Mouse (Mus musculus) frontal cortex, adult (tissue): ENCODE results near the gene Man2a2.

ENCODE experiments used
- ATAC-seq: cut with Nextera tagmentation; 2 replicates; pipeline ENCODE4 v1.9.2; 2017; ENCODE audit warnings: mild to moderate bottlenecking, moderate library complexity, mixed read lengths; ENCODE audit not compliant: low TSS enrichment

The Man2a2 gene

DNA sequence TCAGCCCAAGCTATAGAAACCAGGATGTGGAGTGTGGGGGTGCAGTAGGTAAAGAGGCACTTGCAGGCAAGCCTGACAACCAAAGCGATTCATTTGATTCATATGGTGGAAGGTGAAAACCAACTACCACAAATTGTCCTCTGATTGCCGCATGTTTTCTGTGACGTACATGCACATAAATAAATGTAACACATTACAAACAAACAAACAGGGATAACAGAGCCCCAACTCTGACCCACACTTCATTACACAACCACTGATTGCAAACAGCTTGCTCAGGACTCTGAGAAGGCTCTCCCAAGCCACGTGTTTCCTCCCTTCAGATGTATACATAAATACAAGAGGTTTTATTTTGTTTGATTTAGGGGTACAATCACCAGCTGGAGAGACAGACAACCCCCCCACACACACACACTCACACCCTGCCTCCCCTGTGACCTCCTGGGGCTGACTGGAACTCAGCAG lies 1.2 kb downstream of the Man2a2 start:
- ATAC-seq: 0 out of 2 replicates have a peak, but pooled peaks have one; percentile 2

DNA sequence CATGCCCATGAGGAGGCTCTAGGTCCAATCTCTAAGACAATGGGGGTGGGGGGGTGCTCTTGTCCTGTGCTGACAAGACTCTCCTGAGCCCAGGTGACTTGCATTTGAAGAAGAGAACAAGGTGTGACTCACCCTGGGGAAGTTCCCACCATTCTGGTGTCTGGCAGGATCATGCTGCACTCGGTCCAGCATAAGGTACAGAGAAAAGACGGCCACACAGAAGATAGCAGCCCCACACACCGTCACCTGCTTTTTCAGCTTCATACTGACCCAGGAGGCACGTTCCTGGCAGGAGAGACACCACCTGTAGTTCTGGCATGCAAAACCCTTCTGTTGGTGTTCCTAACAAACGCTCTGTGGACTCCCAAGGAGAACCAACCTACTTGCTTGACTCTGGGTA lies 1.7 kb downstream of the Man2a2 start:
- no peak for ATAC-seq

DNA sequence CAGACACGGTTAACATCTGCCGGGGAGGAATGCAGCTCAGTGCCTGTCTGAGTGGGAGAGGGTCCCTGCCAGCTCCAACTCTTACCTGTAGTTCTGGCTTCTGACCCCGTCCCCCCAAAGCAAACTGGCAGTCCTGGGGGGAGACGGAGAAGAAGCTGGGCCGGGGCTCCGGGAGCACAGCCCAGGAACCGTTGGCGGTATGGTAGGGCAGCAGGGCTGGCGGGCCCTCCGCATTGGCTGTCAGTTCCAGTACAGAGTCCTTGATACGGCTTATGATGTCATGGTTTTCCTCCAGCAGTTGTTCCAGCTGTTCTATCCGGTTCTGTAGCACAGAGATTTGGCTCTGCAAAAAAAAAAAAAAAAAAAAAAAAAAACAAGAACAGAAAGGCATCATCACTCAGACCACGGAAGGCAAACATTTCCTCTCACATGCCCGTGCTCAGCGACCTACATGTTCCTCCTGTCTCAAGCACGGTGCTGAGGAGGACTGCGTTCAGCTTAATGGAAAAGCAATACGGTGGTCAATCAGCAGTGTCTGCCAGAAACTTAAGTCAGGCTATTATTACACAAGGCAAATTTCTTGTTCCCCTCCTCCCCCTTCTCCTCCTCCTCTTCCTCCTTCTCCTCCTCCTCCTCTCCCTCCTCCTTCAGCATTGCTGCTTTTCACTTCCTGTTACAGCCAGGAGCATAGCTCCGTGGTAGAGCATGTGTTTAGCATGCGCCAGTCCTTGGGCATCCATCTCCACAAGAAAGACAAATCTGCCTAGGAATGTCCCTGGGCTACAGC lies 2.3 kb downstream of the Man2a2 start:
- ATAC-seq: no peak

DNA sequence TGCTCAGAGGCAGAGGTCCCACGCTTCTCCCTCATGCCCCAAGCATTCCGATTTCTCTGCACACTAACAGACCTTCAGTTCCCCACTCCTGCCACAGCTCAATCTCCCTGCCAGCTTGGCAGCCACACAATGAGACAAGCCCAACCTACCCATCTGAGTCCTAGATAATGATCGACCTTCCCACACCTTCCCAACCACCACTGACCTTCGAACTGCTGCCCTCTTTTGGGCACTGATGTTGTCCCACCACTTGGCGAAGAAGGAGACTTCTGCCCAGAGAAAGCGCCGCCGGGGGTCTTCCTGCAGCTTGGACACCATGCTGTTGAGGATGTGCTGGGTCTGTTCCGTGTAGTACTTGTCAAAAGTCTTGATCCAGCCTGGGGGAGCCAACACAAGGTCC lies 3.2 kb downstream of the Man2a2 start:
- no peak for ATAC-seq

DNA sequence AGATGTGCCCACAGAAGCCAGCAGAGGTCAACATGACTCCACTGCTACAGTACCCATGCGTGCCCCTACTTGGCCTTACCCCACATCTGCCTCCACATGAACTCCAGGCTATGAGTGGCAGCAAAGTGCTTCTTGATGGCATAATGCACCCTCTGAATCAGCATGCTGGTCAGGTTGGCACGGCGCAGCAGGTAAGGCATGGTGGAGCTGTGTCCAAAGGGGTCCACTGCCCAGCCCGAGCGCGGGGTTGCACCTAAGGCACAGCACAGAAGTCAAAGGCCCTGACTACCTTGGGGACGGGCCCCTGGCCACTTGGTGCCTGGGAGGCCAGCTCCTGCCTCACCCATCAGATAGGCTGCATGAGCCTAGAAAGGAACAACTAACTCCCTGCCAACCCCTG lies 3.9 kb downstream of the Man2a2 start:
- no peak for ATAC-seq

DNA sequence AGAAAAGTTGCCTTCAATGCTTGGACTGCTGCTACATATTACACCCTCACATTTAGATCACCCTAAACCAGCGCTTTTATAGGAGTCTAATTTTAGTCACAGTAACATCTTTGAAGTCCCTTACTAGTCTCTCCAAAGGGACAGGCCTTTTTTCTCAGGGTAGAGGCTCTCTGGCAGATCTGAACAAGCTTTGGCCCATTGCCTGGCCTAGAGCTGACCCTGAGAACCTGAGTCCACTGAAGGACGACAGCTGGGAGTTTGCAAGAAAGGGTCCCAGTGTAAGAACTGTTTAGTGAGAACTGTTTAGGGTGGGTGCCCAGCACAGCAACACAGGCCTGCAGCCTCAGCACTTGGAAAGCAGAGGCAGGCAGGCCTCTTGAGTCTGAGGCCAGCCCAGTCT lies 5.4 kb downstream of the Man2a2 start:
- ATAC-seq: no peak

DNA sequence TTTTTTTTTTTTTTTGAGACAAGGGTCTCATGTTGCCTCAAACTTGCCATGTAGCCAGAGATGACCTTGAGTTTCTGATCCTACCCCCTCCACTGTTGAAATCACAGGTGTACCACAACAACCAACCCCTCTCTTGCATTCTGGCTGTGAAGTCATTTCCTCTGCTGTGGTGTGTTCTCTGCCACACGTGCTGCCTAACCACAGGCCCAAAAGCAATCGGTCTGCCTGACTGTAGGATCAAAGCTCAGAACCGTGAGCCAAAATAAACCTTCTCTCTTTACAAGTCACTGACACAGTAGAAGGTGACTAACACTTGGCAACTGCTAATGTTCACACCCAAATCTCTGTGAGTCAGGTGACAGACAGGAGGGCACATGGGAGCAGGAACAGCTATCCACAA lies 10.7 kb downstream of the Man2a2 start:
- ATAC-seq: no peak

DNA sequence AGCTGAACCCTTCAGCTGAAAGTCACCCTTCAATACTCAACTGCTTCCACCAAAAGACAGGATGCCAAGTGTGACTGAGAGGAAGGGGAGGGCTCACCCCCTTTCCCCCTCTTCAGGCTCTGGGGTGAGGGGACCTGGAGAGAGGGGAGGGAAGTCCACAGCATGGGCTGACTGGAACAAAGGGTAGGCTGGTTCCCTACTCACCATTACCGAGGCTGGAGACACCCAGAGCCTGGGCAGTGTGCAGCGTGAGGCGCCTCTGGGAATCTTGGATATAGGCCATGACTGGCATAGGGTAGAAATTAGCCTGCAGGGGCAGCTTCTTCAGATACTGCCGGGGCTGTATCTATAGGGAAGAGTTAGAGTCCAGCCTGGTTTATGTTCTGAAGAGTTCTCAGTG lies 13.1 kb downstream of the Man2a2 start:
- no peak for ATAC-seq

DNA sequence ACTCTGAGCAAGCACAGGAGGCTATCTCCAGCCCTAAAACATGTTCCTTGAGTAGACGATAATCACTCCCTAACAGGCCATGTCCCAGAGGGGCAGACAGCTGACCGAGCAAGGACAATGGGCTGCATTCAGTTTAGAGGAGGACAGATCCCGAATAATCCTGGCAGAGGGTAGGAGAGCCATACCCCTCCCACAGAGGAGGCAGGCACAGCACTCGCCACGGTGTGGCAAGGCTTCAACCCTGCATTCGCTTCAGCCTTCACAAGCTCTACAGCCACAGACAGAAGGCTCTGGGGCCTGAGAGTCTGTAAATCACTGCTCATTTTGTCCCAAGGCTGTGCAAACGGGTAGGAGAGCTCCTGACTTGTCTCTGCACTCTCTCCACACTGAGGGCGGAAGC lies 14.0 kb downstream of the Man2a2 start:
- ATAC-seq: peak; percentile 68

DNA sequence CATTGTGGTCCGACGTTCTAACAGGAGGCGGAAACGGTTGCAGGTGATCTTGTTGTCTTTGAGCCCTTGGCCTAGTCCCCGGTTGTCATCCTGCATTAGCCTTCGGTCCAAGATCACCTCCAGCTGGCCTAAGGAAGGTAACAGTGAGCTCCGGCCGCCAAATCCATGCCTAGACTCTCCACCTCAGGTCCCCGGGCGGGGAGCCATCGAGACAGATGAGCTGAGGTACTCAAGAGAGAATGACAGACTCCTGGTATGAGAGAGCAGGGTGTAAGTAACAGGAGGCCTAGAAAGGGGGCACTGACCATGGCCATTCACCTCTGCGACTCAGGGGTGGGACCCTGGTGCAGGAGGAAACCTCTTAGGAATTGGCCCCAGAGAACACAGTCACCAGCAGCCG lies 14.8 kb downstream of the Man2a2 start:
- ATAC-seq: 0 out of 2 replicates have a peak, but pooled peaks have one; percentile 14

DNA sequence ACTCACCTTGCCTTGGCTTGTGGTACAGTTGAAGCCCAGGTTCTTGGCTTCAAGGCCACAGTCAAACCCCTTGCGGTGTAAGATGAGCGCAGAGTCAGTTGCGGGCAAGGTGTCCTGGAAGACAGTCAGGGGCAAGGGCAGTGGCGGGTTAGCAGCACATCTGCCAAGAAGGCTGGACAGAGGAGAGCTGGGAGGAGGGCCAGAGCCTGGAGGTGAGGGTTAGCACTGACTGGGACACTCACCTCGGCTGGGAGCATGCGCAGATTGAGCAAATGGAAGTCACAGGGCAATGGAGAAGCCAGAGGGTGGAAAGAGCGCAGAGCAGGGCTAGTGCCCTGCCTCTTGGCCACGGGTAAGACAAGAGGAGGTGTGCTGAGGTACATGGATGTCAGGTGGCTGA lies 18.3 kb downstream of the Man2a2 start:
- no peak for ATAC-seq

DNA sequence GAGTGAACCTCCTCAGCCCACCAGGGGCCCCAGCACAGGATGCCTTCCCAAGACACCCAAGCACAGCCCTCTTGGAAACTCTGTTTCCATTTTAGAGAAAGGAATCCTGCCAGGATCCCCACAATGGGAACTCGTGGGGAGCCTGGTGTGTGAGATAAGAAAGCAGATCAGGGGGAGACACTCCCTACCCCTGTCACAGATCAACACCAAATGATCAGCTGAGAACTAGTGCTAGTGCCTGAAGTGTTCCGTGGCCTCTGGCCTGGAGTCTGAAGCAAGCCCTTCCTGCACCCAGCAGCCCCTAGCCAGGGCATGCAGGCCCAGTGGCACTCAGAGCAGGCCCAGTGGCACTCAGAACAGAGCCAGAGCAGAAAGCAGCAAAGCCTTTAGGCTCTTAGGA lies 20.4 kb downstream of the Man2a2 start:
- ATAC-seq: no peak

DNA sequence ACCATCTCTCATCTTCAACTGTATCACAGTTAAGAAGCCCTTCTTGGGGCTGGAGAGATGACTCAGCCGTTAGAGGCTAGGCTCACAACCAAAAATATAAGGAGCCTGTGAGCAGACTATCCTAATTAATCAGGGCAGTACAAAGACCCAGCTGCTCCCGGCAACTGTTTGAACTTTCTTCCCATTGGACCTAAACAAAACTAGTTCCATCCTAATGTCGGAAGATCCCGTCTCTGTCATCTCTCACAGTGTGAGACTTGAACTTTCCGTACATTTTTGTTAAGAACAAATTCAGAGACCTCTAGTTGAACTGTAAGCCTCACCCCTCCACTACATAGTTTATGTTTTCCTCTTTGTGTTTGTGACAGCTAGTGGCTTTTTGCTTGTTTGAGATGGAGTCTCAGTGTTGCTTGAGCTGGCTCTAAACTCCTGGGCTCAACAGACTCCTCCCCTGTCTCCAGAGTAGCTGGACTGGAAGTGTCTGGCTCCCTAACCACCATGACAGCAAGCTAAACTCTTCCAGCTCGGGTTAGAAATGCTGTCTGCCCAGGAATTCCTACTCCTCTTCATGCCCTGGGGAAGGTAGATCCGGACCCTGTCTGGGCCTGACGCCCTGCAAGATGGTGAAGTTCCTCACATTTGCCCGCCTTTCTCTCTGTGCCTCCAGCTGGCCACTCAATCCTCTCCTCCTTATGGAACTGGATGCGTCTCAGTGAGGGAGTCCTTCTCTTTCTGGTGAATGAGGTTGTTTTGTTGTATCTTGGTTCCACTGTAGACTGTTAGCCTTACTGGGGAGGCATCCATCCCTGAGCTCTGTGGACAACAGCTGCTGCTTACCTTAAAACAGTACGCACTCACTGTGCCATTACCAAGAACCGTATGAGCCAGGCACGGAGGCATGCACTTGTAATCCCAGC lies 23.2 kb downstream of the Man2a2 start:
- ATAC-seq: no peak

DNA sequence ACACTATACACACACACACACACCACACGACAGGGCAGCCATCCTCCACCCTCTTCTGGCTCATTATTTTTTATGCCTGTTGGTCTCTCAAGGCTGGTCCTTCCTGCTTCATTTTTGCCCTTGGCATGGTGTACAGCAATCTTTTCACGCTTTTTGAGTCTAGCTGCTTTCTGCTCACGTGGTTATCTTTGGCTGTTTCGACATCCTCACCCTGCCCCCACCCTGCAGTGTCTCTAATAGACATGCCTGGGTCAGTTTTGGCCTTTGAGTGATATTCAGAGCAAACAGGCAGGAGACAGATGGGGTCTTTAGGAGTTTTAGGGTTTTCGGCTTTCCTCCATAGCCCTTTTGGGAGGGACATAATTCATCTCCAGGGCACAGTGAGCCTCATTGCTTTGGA lies 24.3 kb downstream of the Man2a2 start:
- ATAC-seq: no peak

DNA sequence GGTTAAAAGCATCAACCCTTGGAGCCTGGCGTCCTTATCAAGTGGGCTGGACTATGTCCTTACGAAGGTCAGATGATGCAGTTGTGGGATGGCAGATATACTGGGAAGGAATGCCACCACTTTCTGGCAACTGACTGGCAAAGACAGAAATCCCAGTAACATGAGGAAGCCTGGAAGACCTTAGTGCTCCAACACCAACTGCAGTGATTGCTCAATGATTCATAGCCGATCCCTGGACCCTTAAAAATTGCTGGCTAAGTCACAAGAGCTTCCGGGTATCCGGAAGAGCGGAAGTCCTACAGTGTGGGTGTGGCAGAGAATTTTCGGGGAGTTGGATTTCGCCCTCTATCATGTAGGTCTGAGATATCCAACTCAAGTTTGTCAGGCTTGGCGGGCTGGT lies 25.0 kb downstream of the Man2a2 start:
- ATAC-seq: no peak

DNA sequence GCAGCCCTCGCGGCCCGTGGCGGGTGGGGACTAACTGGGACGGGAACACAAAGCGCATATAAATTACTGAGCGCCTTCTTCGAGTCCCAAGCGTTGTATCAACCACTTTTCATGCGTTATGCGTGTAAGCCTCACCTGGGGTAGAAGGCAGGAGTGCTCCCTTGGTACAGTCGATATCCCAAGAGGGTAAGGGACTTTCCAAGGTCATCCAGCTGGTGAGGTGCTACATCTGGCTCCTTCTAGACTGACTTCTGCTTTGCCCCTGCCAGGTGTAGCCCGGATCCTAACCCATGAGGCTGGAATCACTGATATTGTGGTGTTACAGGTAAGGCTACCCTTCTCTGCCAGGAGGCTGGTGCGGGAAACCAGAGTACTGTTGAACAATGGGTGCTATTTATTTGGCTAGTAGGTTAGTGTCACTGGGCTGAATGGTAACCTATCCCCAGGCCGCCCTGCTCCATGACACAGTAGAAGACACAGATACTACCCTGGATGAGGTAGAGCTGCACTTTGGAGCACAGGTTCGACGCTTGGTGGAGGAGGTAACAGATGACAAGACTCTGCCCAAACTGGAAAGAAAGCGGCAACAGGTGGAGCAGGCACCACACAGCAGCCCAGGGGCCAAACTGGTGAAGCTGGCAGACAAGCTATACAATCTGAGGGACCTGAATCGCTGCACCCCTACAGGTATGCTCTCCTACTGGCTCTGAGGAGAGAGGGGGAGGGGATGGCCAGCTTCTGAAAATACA lies 27.7 kb downstream of the Man2a2 start:
- no peak for ATAC-seq

DNA sequence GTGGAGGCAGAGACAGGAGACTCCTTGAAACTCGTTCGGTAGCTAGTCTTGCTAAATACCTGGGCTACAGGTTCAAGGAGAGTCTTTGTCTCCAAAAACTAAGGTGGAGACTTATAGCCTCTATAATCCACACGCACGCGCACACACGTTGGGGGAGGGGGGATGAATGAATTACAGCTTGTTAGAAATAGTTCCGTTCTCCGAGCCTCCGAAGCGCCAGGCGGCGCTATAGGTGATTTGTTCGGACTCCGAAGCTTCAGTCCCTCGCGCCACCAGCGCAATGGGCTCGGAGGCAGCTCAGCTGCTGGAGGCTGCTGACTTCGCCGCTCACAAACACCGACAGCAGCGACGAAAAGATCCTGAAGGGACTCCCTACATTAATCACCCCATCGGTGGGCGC lies 28.3 kb downstream of the Man2a2 start, which contains the start of gene Hddc3:
Gene Hddc3 (plus strand): TSS at position 247 of the 400 bp plus-strand sequence.
- ATAC-seq: peak; percentile 53

DNA sequence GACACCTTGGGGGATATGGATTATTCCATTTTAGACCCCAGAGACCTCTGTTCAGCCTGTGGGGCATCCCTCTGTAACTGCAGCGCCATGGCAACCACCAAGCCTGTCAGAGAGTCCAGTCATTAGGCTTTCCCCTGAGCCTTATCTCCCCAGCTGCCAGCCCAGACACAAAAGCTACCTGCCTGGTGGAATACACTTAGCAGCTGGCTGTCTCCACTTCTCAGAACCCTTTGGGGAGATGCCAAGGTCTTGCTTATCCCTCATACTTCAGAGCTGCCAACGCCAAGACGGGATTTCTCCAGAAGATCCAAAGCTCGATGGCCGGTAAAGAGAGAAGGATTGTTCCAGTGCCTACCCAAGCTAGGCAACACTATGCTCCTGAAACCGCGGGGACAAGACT lies 29.4 kb downstream of the Man2a2 start:
- no peak for ATAC-seq

DNA sequence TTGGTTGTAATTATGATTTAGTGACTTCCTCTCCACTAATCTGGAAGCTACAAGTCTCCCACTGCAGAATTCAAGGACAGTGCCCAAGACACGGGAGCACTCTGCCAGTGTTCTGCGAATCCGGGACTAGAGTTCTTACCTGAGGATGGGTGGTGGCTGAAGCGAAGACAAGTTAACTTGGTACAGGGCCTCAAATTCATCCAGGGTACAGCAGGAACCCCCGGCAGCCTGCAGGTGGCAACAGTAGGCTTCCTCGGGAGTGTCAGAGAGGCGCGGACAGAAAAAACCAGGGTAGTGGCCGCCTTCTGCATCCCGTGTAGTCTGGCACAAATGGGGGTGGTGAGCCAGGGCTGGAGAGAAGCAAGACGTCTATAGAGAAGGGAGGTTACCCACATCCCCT lies 30.4 kb downstream of the Man2a2 start, which contains the start of gene Unc45a:
Gene Unc45a (minus strand): TSS at position 213 of the 400 bp plus-strand sequence.
- peak; percentile 60 for ATAC-seq

DNA sequence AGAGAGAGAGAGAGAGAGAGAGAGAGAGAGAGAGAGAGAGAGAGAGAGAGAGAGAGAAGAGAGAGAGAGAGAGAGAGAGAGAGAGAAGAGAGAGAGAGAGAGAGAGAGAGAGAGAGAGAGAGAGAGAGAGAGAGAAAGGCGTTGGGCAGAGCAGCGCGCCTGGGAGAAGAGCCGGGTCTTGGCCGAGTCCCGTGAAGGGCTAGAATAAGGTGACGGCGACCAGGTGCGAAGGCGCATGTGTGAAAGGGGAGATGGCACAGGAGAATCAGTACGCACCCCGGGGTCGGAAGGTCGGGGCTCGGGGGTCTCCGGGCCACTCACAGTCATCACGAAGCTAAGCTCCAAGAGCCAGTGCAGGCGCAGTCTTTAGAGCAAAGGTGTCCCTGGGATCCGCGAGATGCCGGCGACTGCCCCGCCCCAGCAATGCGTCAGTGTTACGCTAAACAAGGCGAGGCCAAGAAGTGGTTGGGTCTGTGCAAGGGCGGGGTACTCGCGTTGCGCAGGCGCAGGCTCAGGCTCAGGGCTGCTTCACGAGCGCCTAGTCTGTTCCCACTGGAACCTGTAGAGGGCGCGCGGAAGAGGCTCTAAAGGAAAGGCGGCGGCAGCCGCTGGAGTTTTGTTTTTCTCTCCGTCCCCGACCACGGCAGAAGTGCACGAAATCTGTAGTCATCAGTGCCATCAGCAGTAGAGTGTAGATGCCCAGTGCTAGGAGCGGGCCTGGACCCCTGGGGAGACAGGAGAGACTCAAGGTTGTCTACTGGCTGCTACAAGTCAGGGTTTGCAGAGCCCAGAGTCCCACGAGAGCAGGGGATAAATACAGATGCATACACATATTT lies 31.2 kb downstream of the Man2a2 start:
- ATAC-seq: peak; percentile 89

DNA sequence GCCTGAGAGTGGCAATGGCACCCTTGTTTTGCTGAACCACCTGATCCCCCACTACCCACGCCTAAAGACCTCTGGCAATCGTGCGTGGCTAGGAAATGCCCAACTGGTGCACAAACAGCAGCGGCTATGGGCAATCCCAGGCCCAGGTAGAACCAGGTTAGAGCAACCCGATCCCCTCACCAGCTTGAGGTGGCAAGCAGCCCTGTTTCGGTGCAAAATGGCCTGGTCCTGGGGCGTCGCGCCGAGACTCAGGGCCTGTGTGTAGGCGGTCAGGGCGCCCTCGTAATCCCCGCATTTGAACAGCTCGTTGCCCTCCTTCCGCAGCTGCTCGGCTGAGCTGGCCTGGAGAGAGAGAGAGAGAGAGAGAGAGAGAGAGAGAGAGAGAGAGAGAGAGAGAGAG lies 31.8 kb downstream of the Man2a2 start:
- no peak for ATAC-seq
